Mouse (Mus musculus): ENCODE data around the gene Pik3r6.

Gene Pik3r6

DNA sequence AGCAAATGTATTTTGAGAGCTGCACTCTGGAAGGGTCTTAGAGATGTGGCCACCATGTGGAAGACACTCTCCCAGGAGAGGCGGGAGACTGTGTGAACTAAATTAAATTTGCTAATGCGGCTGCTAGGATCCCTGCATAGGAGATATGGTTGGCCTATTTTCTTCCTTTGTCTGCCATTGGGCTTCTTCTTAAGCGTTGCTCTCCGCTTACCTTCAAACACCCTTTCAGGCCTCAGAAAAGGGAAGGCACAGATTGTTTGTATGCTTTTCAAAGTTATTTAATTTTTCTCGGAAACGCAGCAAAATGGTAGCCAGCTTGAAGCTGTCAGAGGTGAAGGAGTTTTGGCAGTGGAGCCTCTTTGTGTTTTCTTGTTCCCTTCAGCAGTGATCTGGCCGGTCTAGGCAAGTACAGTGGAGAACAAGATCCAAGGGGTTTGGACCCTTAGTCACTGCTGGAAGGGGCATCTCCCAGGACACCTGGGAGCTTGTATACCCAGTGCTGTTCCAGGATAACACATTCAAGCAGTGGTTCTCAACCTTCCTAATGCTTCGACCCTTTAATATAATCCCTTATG is 81.2 kb downstream of the Pik3r6 start:
- no peak for DNase-seq (ENCODE audit: low spot score)

DNA sequence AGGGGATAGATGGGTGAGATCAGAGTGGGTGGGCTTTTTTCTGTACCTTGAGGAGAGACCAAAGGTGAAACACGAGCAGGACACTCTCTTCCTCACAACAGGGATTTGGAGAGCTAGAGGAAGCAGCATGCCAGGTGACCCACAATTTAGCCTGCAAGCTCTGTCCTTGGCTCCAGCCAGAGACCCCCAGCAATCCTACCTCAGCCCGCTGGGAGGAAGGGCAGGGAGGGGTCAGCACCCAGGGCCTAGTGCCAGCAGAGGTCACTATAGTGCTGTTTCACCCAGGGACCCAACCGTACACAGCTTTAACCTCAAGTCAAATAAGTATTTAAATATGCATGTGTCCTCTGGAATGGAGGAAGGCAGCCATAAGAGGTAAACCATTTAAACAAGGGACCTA is 83.1 kb downstream of the Pik3r6 start:
- no peak for DNase-seq (ENCODE audit: low spot score)

DNA sequence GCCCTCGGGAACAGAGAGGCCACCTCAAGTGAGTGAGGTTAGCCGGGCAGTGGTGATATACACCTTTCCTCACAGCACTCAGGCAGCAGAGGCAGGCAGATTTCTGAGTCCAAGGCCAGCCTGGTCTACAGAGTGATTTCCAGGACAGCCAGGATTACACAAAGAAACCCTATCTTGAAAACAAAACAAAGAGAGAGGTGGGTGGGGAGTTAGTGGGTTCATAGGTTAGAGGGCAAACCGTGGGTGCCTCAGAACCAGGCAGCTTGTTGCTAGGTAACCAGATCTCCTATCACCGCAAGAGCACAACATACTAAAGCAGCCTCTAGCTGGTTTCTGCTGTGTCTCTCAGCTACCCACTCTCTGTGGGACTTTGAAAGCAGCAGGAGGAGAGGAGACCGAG is 83.9 kb downstream of the Pik3r6 start, which contains the start of gene Ccdc42:
TSS of gene Ccdc42 (plus strand) at position 301 of the 400 bp plus-strand sequence.
- no peak for DNase-seq (ENCODE audit: low spot score)

DNA sequence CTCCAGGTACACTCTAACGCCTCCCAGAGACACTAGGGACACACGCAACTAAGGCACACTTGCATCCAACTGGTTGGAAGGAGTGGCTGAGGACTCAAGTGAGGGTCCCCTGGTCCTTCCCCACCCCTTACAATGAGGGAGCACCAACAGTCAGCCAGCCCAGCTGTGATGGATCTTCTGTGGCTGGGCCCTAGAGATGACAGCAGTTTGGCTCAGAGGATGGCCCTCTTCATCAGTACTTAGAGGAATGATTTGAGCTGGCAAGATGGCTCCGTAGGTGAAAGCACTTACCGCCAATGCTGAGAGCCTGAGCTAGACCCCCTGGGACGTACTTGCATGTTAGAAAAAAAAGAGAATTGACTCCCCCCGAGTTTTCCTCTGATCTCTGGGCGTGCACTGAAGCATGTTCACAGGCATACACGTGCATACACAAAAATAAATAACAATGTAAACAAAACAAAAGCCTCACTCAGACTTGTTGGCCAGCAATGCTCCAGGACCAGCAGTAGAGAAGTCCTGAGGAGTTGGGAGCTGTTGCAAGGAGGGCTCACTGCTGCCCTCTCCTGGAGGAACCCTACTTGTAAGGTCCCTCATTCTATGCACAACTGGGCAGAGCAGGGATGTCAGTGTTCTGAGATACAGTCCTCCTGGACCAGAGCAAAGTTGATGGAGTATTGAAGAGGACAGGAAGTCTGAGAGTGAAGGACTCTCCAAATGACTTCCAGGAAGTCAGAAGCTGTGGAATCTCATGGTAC is 86.4 kb downstream of the Pik3r6 start:
- peak; percentile 78 for DNase-seq (ENCODE audit: low spot score)

DNA sequence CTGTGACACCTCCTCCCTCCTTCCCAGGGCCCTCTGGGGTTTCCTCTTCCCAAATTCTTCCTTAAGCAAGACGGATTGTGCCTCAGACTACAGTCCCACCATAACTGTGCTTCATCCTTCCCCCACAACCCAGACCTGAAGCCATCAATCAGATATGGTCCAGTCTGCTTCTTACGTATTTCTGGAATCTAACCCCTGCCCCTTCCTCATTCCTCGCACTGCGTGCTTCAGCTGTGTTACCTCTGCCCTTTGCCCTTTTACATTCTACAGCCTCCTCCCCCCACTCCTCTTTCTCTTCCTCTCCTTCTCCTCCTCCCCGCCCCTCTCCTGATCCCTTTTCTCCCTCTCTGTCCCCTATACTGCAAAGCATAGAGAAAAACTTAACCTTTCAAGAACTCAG is 88.9 kb downstream of the Pik3r6 start:
- no peak for DNase-seq (ENCODE audit: low spot score)

DNA sequence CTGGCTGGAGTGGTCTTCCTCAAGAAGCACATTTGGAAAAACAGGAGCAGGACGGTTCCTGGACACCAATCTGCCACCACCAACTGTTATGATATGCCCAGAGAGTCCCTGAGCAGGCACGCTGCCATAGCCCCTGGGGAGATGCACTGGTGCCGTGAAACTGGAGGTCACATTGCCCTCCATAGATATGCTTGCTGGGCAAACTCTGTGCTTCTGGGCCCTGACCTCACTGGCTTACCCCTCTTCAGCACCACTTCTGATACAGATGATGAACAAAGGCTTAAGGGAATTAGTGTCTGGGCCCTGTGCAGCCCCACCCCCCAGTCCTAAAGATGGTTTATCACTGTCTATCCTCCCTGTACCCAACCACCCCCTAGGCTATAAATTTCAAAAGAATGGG is 90.4 kb downstream of the Pik3r6 start:
- no peak for DNase-seq (ENCODE audit: low spot score)

DNA sequence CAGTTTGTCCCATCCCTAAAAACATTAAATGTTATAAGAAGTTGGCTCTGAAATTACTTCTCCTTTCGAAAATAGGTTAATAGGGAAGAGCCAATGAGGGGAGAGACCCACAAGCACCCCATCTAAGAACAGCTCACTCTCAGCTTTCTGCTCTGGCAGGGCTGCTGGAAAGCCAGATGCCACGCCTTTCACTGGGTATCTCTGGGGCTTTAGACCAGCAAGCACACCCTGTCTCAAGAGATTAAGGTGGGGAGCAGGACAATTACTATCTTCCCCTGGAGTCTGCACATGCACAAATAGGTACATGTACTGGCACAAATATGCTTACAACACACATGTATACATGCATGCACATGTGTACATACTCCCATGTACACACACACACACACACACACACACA is 95.1 kb downstream of the Pik3r6 start:
- no peak for DNase-seq (ENCODE audit: low spot score)

DNA sequence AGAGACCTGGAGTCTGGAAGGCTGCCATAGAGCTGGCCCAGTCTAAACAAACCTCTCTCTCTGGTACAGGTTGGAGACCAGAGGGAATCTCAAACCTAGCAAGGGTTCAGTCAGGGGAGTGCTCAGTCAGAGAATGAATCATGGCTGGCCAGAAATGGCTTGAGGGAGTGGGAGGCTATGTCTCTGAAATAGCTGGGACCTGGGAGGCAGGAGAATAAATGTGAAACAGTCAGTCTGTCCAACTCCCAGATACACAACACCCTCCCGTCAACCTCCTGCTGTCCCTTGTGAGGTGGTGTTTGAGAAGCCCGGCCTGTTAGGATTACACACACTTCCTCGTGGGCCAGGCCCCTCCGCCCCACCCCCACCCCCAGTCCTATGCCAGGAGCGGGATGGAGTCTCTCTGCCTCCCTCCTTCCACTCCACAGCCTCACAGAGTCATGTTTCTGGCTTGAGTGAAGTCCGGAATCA is 97.8 kb downstream of the Pik3r6 start:
- no peak for DNase-seq (ENCODE audit: low spot score)

DNA sequence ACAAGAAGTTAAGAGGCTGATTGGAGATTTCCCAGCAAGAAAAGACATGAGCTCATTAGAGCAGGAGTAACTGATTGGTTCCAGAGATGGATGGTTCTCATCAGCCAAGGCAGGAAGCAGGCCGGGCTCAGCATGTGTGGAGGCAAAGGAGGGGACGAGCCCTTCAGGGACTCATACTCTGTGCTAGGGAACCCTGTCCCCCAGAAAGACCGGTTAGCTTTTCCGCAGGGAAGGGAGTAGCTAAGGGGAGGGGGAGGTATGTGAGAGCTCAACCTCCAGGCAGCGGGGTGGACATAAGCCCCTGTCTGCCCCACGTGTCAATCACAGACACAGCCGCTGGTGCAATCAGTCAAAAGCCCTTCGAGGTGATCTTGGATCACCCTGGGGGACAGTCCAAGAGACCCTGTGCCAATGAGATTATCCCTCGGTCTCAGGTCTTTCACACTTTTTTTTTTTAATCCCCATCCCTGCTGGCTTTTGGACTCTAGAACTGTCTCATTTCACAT is 98.7 kb downstream of the Pik3r6 start:
- DNase-seq (ENCODE audit: low spot score), result no peak

Data from layer of hippocampus, adult 9-10 months (tissue).